Mouse (Mus musculus) stomach, postnatal 0 days (tissue): ENCODE data around the gene Stard3.

Experiments
- CTCF ChIP-seq: IDR thresholded peaks from 2 replicates; pipeline ENCODE4 v1.5.1; 2016; ENCODE audit warnings: antibody characterized with exemption, low read depth, mild to moderate bottlenecking, moderate library complexity
- EP300 ChIP-seq: optimal IDR thresholded peaks from 2 replicates; pipeline ENCODE3; 2016; ENCODE audit warnings: antibody characterized with exemption

DNA sequence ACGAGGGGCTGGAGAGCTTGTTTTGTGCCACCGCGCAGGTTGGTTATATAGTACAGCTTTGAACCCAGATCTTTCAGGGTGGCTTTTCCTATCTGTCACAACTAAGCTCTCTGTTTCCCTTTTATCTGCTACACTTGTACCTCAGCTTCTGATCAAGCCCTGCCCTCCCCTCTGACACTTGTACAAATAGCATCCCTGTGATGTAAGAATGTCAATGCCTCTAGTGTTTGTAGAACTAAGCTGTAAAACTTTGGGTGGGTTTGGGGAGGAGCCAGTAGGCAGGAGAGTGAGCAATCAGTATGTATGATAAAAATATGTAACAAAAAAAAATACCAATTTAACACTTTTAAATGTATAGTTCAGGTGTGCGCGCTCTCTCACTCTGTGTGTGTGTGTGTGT lies 6.2 kb downstream of the Stard3 start:
- TF ChIP-seq CTCF (no peak), EP300 (no peak)
